Mouse (Mus musculus): ENCODE data around the gene Notum.

- TF ChIP-seq CTCF (IDR thresholded peaks at IDR 0.05; ENCODE audit: borderline replicate concordance, control insufficient read depth, extremely low read depth, insufficient read depth, low read length, poor library complexity) (no peak), POLR2A (IDR thresholded peaks at IDR 0.05; ENCODE audit: control insufficient read depth, extremely low read depth, insufficient read depth, low read length, poor library complexity) (no peak)
Measured at GRCm38 (mm10) chr11:120620195-120620594, 40.8 kb downstream of the Notum start.

Measured in thymus, adult 2 months (tissue).